Mouse (Mus musculus): ENCODE measurements around the gene Slc35g3. TPM values are rescaled to one million over a fixed set of nuclear protein-coding genes. Genes with fewer than 3 reads are reported as not detected.

Slc35g3 gene
- polyA plus RNA-seq, 1 experiment = 0.26 TPM

- no peak overlapping the region for H3K4me3 ChIP-seq
- H3K4me2 ChIP-seq (ENCODE audit: low read depth) = peak overlapping the region; percentile 38
- H3K27me3 ChIP-seq (ENCODE audit: control insufficient read depth, insufficient read depth, insufficient read length) = no peaks in the 10 kb centered on the region
- TF ChIP-seq MYOD1 (IDR thresholded peaks at IDR 0.05; ENCODE audit: control insufficient read depth in 1 of 3, insufficient read length in 2 of 3, low read depth in 2 of 3) = peak in 2 of 3 experiments; percentile 39 to 81
- TF ChIP-seq SRF (IDR thresholded peaks at IDR 0.05; ENCODE audit: control insufficient read depth, insufficient read length, low read depth) = no peak
- TF ChIP-seq MYOG (IDR thresholded peaks at IDR 0.05; ENCODE audit: control insufficient read depth in 1 of 3, insufficient read depth in 1 of 3, insufficient read length in 2 of 3, low read depth in 2 of 3) = peak in 1 of 3 experiments; percentile 64
- TF ChIP-seq CEBPB (IDR thresholded peaks at IDR 0.05; ENCODE audit: insufficient read depth, poor library complexity, severe bottlenecking) = 0 out of 2 replicates have a peak, but pooled peaks have one; percentile 4
- no peak for TF ChIP-seq E2F4 (IDR thresholded peaks at IDR 0.05; ENCODE audit: insufficient read depth)
- no peaks in the 10 kb centered on the region for H3K79me2 ChIP-seq (ENCODE audit: control insufficient read depth, insufficient read depth)
- H3K36me3 ChIP-seq (ENCODE audit: control insufficient read depth, insufficient read depth) = peaks cover 4% of the 10 kb centered on the region
- no peak overlapping the region for H3ac ChIP-seq (ENCODE audit: control insufficient read depth, insufficient read length)
Observed at GRCm38 (mm10) chr11:69797924-69798323, 36.2 kb upstream of the Slc35g3 start.

DNA sequence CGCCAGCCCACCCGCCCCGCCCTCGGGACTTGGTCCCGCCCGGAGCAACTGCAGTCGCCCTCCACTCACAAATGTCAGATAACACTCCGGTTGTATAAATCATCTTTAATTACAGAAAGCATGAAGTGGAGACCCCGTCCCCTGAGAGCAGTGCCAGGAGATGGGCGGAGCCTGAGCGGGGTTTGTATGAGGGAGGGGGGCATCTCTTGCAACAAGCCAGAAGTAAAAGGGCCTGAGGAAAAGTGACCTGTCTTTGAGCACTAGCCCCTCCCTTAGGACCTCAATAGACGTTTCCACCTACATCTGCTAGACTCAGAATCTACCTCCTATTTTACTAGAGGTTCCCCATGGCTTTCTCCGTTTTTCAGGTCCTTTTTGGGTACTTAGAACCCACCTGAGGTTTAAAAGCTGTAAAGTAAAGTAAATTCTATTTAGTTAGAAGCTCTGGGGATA, 34.2 kb upstream of the Slc35g3 start:
- TF ChIP-seq REST (IDR thresholded peaks at IDR 0.05; ENCODE audit: insufficient read depth, insufficient read length) (no peak), POLR2AphosphoS2 (IDR thresholded peaks at IDR 0.05; ENCODE audit: insufficient read length, low read depth) (no peak), CEBPB (IDR thresholded peaks at IDR 0.05; ENCODE audit: insufficient read depth, poor library complexity, severe bottlenecking) (no peak), MYOD1 (IDR thresholded peaks at IDR 0.05; ENCODE audit: control insufficient read depth in 1 of 3, insufficient read length in 2 of 3, low read depth in 2 of 3) (no peak), SRF (IDR thresholded peaks at IDR 0.05; ENCODE audit: control insufficient read depth, insufficient read length, low read depth) (no peak), TCF3 (IDR thresholded peaks at IDR 0.05; ENCODE audit: insufficient read length, low read depth) (no peak), MAX (IDR thresholded peaks at IDR 0.05; ENCODE audit: low read depth) (no peak), MYOG (IDR thresholded peaks at IDR 0.05; ENCODE audit: control insufficient read depth in 1 of 3, insufficient read depth in 1 of 3, insufficient read length in 2 of 3, low read depth in 2 of 3) (no peak), USF1 (IDR thresholded peaks at IDR 0.05; ENCODE audit: low read depth) (no peak), TCF12 (IDR thresholded peaks at IDR 0.05; ENCODE audit: insufficient read depth, poor library complexity, severe bottlenecking) (no peak), E2F4 (IDR thresholded peaks at IDR 0.05; ENCODE audit: insufficient read depth) (no peak), POLR2A (IDR thresholded peaks at IDR 0.05; ENCODE audit: insufficient read length, low read depth) (no peak)
- Histone ChIP-seq H3K4me2 (ENCODE audit: low read depth) (peak overlapping the region; percentile 98), H3K27me3 (ENCODE audit: control insufficient read depth, insufficient read depth, insufficient read length) (no peaks in the 10 kb centered on the region), H3K36me3 (ENCODE audit: control insufficient read depth, insufficient read depth) (peaks cover 15% of the 10 kb centered on the region), H3K4me3 (peak overlapping the region; percentile 40), H3ac (ENCODE audit: control insufficient read depth, insufficient read length) (no peak overlapping the region), H3K79me2 (ENCODE audit: control insufficient read depth, insufficient read depth) (no peaks in the 10 kb centered on the region)

DNA sequence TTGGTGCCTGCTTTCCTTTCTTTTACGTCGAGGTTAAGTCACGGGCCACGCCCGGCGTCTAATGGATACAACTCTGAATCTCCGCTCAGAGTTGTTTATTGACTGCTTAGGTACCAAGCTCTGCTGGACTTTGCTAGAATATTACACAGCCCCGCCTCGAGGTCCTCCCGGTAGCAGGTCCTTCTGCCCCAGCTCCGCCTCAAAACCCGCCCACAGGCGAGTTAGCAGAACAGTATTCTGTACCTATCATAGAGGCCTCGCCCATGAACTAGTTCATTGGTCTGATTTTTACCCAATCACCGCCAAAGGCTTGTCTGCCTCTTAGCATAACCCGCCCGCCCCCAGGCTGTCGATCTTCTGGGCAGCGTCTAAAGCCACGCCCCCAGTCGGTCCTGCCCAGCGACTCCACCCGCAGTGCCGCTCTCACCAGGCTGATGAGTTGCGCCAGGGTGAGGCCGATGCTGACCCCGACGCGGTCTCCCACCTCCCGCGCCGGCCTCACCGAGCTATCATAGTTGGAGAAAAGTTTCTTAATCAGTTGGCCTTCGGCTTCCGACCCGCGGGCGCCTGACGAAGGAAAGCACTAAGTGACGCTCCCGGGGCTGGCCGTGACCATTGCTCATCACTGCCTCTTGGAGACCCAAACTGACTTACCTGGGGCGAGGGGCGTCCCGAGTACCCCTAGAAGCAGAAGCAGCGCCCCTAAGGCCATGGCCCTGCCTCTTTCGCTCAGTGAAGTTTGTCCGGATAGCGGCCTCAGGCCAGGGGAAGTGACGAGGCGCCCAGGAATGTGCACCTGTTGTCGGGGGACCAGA, 33.6 kb upstream of the Slc35g3 start, which contains the start of gene Chrnb1:
Gene Chrnb1, minus strand, starts transcription at position 776 of the 815 bp plus-strand sequence.
- no peaks in the 10 kb centered on the region for H3K27me3 ChIP-seq (ENCODE audit: control insufficient read depth, insufficient read depth, insufficient read length)
- no peak within 1 kb of the TSS for H3ac ChIP-seq (ENCODE audit: control insufficient read depth, insufficient read length)
- no peak for TF ChIP-seq REST (IDR thresholded peaks at IDR 0.05; ENCODE audit: insufficient read depth, insufficient read length)
- TF ChIP-seq MYOG (IDR thresholded peaks at IDR 0.05; ENCODE audit: control insufficient read depth in 1 of 3, insufficient read depth in 1 of 3, insufficient read length in 2 of 3, low read depth in 2 of 3) = peak in 2 of 3 experiments; percentile 89 to 95
- TF ChIP-seq POLR2AphosphoS2 (IDR thresholded peaks at IDR 0.05; ENCODE audit: insufficient read length, low read depth) = peak; percentile 90
- TF ChIP-seq TCF12 (IDR thresholded peaks at IDR 0.05; ENCODE audit: insufficient read depth, poor library complexity, severe bottlenecking) = peak; percentile 46
- TF ChIP-seq MAX (IDR thresholded peaks at IDR 0.05; ENCODE audit: low read depth) = no peak
- TF ChIP-seq TCF3 (IDR thresholded peaks at IDR 0.05; ENCODE audit: insufficient read length, low read depth) = peak; percentile 39
- TF ChIP-seq E2F4 (IDR thresholded peaks at IDR 0.05; ENCODE audit: insufficient read depth) = no peak
- TF ChIP-seq MYOD1 (IDR thresholded peaks at IDR 0.05; ENCODE audit: control insufficient read depth in 1 of 3, insufficient read length in 2 of 3, low read depth in 2 of 3) = peak in 2 of 3 experiments; percentile 92 to 95
- TF ChIP-seq CEBPB (IDR thresholded peaks at IDR 0.05; ENCODE audit: insufficient read depth, poor library complexity, severe bottlenecking) = no peak
- peak; percentile 93 for TF ChIP-seq POLR2A (IDR thresholded peaks at IDR 0.05; ENCODE audit: insufficient read length, low read depth)

DNA sequence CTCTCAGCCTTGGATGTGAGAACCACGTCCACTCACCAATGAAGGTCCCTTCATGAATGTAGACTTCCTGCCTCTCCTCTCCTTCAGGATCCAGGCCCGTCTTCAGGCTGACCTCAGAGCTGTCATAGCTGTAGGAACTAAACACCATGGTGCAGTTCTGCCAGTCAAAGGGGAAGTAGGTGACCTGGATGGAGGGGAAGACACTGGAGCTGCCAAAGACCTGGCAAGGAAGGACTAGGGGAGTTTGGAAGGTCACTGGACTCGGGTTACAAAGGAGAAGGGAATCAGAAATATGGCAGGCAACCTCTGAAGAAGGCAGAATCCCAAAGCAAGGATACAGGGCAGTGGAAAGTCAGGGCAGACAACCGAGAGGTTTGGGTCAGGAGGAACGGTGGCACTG, 31.7 kb upstream of the Slc35g3 start:
- Histone ChIP-seq H3ac (ENCODE audit: control insufficient read depth, insufficient read length) (no peak overlapping the region), H3K27me3 (ENCODE audit: control insufficient read depth, insufficient read depth, insufficient read length) (no peaks in the 10 kb centered on the region), H3K4me3 (no peak overlapping the region), H3K36me3 (ENCODE audit: control insufficient read depth, insufficient read depth) (peaks cover 28% of the 10 kb centered on the region), H3K79me2 (ENCODE audit: control insufficient read depth, insufficient read depth) (no peaks in the 10 kb centered on the region), H3K4me2 (ENCODE audit: low read depth) (no peak overlapping the region)
- TF ChIP-seq USF1 (IDR thresholded peaks at IDR 0.05; ENCODE audit: low read depth) (no peak), TCF3 (IDR thresholded peaks at IDR 0.05; ENCODE audit: insufficient read length, low read depth) (no peak), CEBPB (IDR thresholded peaks at IDR 0.05; ENCODE audit: insufficient read depth, poor library complexity, severe bottlenecking) (no peak), MYOD1 (IDR thresholded peaks at IDR 0.05; ENCODE audit: control insufficient read depth in 1 of 3, insufficient read length in 2 of 3, low read depth in 2 of 3) (no peak), REST (IDR thresholded peaks at IDR 0.05; ENCODE audit: insufficient read depth, insufficient read length) (no peak), MAX (IDR thresholded peaks at IDR 0.05; ENCODE audit: low read depth) (no peak), POLR2AphosphoS2 (IDR thresholded peaks at IDR 0.05; ENCODE audit: insufficient read length, low read depth) (no peak), MYOG (IDR thresholded peaks at IDR 0.05; ENCODE audit: control insufficient read depth in 1 of 3, insufficient read depth in 1 of 3, insufficient read length in 2 of 3, low read depth in 2 of 3) (no peak), POLR2A (IDR thresholded peaks at IDR 0.05; ENCODE audit: insufficient read length, low read depth) (no peak), E2F4 (IDR thresholded peaks at IDR 0.05; ENCODE audit: insufficient read depth) (no peak), SRF (IDR thresholded peaks at IDR 0.05; ENCODE audit: control insufficient read depth, insufficient read length, low read depth) (no peak), TCF12 (IDR thresholded peaks at IDR 0.05; ENCODE audit: insufficient read depth, poor library complexity, severe bottlenecking) (no peak)

More for the DNA sequence above, 33.6 kb upstream of the Slc35g3 start, which contains the start of gene Chrnb1:
- Histone ChIP-seq H3K4me3 (peak within 1 kb of the TSS; percentile 40), H3K36me3 (ENCODE audit: control insufficient read depth, insufficient read depth) (peaks cover 21% of the 10 kb centered on the region), H3K4me2 (ENCODE audit: low read depth) (peak within 1 kb of the TSS; percentile 98), H3K79me2 (ENCODE audit: control insufficient read depth, insufficient read depth) (no peaks in the 10 kb centered on the region)

Data from myocyte (in vitro differentiated cells).